Mouse (Mus musculus) skeletal muscle tissue, postnatal 0 days (tissue): ENCODE measurements around the gene Ocrl. TPM values are rescaled to one million over a fixed set of nuclear protein-coding genes. Genes with fewer than 3 reads are reported as not detected.

Experiments
- polyA plus RNA-seq: library from polyadenylated mRNA; unstranded; fragments of >200 nt; fragmentation: Nextera tagmentation; extraction: Ambion mirVana; gene quantifications from 2 replicates; pipeline ENCODE4 v1.2.1, GENCODE M21; 2015

The Ocrl gene
- polyA plus RNA-seq, result 5.6 and 6.3 TPM in 2 replicates

DNA sequence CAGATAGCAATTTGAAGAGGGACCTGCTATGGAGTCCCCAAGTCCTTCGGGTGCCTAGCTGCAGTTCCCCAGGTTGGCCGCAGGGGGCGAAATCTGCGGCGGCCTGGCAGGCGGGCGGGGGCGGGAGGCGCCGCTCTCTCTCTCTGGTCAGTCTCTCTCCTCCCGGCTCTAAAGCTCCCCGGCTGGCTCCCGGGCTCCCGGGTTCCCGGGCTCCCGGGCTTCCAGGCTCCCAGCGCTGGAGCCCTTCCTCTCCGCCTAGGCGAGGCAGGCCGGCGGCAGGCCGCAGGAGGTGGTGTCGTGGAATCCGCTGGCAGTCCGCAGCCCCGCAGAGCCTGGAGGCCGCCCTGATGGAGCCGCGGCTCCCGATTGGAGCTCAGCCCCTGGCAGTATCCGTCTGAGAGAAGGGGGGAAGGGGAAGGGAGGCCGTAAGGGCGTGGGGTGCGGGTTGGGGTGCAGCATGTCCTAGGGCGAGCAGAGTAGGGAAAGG, at the start of gene Ocrl:
Gene Ocrl, plus strand, starts transcription at position 82 of the 487 bp plus-strand sequence.

DNA sequence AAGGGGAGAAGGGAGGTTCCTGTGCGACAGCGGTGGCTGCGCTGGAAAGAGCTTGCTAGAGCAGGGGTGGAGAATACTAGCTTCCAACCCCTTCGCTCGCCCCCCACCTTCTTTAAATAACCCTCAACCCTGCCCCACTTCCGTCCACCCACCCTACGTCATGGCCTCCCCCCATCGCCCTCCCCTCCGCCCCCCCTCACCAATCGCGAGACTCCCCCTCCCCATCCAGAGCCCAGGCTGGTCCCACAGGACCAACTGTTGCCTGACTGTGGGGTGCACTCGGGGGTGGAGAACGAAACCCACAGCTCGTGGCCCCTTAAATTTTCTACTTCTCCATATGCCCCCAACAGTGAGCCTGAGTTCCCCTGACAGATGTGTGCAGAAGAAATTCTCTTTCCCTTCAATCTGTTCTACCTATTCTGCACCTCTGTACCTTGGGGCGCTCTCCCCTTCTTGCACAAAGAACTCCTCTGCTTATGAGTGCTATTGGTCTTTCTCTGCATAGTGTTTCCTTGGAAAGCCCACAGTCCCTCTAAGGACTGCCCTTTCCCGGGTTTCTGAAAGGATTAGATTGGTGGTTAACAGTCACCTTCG, 19.7 kb upstream of the Ocrl start, which contains the start of gene Smarca1:
Gene Smarca1, minus strand, starts transcription at position 544 of the 594 bp plus-strand sequence.

Other genes with a start within 250 kb of the Ocrl start
- gene Smarca1, start 19.4 kb upstream of the Ocrl start, polyA plus RNA-seq, result 6.9 and 7.1 TPM in 2 replicates
- gene Apln, start 122.5 kb downstream of the Ocrl start, polyA plus RNA-seq, result 8.3 and 13.6 TPM in 2 replicates
- 0.87 and 1.1 TPM in 2 replicates for gene Xpnpep2, start 196.3 kb downstream of the Ocrl start, polyA plus RNA-seq
- 1.7 and 2.5 TPM in 2 replicates for gene Sash3, start 234.0 kb downstream of the Ocrl start, polyA plus RNA-seq